8 mouse cellular contexts compared by ENCODE assay signal in genomic region chr4:141240617-141241016, GRCm38 (mm10). TPM values are rescaled to one million over a fixed set of nuclear protein-coding genes. Genes with fewer than 3 reads are reported as not detected.
DNase-seq lines count a peak whose midpoint lies in the region; ATAC-seq lines count a peak whose summit lies in the region.

No protein-coding gene starts in this region.

- peak; percentile 74 for DNase-seq in retina, postnatal 1 day
- no peak for DNase-seq in retina, embryonic 14.5 days (ENCODE audit: low spot score)
- peak; percentile 74 for DNase-seq in fat pad, adult 2 months (ENCODE audit: extremely low read depth, low read depth, low spot score)
- DNase-seq in kidney, postnatal 4 days: peak; percentile 65 to 78
- no peak for DNase-seq in gastrocnemius, postnatal 4 days (ENCODE audit: low spot score in 2 of 2)
- DNase-seq in right cerebral cortex, postnatal 25 days: no peak
- DNase-seq in layer of hippocampus, adult 18-20 months (ENCODE audit: low spot score in 2 of 2): no peak

- ATAC-seq in megakaryocyte progenitor cell, adult 5-6 weeks (replicated peaks; ENCODE audit: poor library complexity): peak; percentile 59

RNA-seq across cellular contexts. Expression of gene Arhgef19, which starts 1.3 kb away (rescaled TPM):
- not detected in 2 replicates for total RNA-seq in megakaryocyte progenitor cell, adult 5-6 weeks (2015)
- not detected in 2 replicates for total RNA-seq in megakaryocyte progenitor cell, adult 5-6 weeks (2017)
- 1 to 10 TPM; 3.0 to 4.7 TPM for total RNA-seq in gastrocnemius, postnatal 4 days (2021)
- total RNA-seq in layer of hippocampus, adult 18-20 months (2021): 10 to 100 TPM; 19.3 to 19.9 TPM

RNA-seq across cellular contexts. Expression of gene Rsg1, which starts 26.9 kb away (rescaled TPM):
- total RNA-seq in megakaryocyte progenitor cell, adult 5-6 weeks (2015): 0.73 and 1.4 TPM in 2 replicates
- 1.8 and 3.5 TPM in 2 replicates for total RNA-seq in megakaryocyte progenitor cell, adult 5-6 weeks (2017)
- total RNA-seq in gastrocnemius, postnatal 4 days (2021): 1 to 10 TPM; 1.1 to 1.3 TPM
- total RNA-seq in layer of hippocampus, adult 18-20 months (2021): 1 to 10 TPM; 3.0 to 4.5 TPM

Comparison
In these comparisons a context has a peak if more than half of its experiments do, and no peak if none do; other contexts are left out.
1. DNase-seq: peak in retina, postnatal 1 day (single experiment), fat pad, adult 2 months (single experiment) and kidney, postnatal 4 days (2 of 2); none in retina, embryonic 14.5 days (single experiment), gastrocnemius, postnatal 4 days (0 of 2), right cerebral cortex, postnatal 25 days (single experiment) and layer of hippocampus, adult 18-20 months (0 of 2).